Mouse (Mus musculus): ENCODE measurements around the gene Tmem106c.

Gene Tmem106c

DNA sequence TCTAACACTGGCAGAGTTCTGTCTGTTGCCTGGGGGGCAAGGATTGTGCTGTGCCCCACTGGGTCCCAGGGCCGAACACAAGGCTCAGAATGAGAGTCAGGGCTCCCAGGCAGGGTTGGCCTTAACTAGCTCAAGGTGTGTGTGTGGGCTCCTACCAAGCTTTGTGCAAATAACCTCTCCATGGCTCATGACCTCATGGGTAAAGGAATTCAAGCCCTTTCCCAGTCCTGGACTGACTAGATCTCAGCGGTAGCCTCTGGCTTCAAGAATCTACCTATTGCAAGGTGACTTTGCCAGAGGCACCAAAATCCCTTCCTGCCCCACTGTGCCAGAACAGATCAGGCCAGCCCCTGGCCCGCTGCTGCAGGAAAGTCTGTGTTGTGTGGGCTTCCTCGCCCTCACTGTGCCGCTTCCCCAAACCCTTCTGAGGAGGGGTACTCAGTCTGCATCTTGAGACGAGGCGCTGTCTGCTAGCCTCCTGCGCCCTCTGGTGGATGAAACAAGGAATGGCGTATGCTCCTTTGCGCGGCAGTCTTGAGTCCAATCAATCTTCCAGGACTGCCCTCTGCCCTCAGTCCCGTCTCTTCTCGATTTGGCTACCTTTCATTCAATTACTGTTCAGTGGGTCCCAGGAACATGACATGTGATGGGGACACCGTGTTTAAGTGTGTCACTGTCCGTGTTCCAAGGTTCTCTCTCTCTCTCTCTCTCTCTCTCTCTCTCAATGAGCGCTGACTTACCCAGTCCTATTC is 11.7 kb upstream of the Tmem106c start:
- peak; percentile 72 for DNase-seq (ENCODE audit: low read depth, low spot score)

DNA sequence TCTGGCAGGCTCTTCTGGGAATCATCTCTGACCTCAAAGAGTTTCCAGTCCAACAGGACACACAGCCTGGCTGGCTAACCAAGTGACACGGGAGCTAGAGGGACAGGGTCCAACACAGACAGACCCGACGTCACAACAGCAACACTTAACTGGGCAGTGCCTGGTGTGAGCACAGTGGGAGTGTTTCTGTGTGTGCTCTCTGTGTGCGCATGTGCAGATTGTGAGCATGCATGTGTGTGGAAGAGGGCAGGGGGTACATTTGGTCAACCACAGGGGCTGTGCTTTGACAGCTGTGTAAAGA is 11.2 kb upstream of the Tmem106c start:
- no peak for DNase-seq (ENCODE audit: low read depth, low spot score)

DNA sequence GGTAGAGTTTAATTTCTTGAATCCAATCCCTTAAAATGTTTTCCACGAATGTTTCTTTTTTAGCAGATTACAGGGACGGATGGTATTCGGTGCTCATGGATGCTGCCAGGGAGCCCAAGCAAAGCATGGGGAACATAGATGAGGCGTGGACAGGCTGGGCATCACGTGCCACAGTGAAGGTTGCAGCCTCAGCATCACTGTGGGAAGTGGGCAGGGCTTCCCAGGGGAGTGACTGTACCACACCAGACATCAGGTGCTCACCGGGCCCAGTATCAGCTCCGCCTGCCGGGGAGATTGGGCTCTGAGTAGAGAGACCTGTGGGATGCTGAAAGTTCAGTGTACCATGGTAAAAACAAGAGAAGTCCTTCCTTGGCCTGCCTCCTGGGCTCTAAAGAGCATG is 9.3 kb upstream of the Tmem106c start:
- DNase-seq (ENCODE audit: low read depth, low spot score) = no peak

DNA sequence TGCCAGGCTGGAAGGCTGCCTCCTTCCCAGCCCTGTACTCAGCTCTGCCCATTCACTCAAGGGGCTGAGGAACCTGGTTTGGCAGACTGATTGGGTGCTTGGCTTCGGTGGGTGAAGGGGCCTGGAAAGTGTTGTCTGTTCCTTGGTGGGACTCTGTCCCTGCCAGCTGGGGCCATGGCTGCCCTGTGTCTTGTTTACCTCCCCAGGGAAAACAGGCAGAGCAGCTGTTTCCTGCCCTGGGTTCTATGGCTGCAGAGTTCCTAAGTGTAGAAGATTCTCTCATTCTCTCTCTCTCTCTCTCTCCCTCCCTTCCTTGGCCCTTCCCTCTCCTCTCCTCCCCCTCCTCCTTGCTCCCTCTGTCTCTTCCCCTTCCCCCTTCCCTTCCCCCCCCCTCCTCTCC is 8.7 kb upstream of the Tmem106c start:
- DNase-seq (ENCODE audit: low read depth, low spot score) = no peak

DNA sequence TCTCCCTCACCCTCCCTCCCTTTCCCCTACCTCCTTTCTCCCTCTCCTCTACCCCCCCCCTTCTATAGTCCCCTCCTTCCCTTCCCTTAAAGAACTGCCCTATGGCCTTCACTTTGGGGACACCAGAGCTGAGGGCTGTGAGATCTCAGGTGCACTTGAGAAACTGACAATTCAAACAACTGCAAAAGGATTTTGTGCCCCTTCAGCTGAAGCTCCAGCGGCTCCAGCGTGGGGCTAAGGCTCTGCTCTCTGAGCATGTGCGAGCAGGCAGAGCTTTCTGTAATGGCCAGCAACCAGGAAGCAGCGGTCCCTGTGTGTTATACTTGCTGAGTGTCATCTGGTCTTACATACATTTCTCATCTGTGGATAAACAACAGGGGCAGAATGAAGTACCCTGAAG is 8.3 kb upstream of the Tmem106c start:
- no peak for DNase-seq (ENCODE audit: low read depth, low spot score)

DNA sequence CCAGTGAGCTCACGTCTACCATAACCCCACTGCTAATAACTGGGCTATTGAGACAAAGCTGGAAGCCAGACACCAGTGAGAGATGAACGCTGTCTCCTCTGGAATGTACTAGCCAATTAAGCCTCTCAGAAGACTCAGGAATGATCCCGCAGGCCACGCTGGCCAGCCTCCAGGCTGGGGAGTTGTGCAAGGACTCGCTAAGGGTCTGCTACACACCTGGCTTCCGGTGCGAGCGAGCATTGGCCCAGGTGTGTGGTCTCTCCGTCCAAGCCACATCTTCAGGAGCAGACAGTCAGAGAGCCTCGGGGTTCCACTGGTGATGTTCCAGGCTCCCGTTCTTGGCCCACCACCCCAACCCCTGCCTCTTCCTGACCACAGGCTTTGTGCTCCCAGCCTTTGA is 7.6 kb upstream of the Tmem106c start:
- DNase-seq (ENCODE audit: low read depth, low spot score) = no peak

DNA sequence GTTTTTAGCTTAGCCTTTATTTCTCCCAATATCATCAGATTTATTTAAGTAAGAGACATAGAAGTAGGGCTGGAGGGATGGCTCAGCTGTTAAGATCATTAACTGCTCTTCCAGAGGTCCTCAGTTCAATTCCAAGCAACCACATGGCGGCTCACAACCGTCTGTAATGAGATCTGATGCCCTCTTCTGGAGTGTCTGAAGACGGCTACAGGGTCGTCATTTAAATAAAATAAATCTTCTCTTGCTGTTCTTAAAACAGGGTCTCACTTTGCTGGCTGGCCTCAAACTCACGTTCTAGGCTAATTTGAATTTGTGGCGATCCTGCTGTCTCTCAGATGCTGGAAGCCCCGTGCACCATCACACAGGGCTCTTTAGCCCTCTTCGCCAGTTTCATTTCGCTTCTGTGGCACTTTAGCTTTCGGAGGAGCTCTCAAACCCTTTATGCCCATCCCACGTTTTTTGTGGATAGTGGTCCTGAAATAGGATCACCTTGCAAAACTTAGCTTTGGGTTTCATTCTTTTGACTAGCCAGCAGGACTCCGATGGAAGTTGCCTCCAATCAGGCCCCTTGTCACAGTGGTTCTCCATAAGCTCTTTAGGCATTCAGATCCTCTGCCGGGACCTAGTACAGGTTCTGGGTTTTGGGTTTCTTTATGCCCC is 541 bp upstream of the Tmem106c start:
- no peak for DNase-seq (ENCODE audit: low read depth, low spot score)

DNA sequence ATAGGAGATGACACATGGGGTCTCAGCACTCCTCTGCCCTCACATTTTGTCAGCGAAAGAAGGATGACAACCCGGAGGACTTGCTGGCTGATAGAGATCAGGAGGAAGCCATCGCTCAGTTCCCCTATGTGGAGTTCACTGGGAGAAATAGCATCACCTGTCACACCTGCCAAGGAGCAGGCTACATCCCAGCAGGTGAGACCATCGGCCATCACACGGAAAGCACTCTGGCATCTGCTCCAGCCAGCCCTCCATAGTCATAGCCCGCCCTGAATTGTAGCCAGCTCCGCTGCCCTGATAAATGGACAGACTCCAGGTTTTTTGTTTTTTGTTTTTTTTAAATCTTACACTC is 812 bp downstream of the Tmem106c start:
- no peak for DNase-seq (ENCODE audit: low read depth, low spot score)

DNA sequence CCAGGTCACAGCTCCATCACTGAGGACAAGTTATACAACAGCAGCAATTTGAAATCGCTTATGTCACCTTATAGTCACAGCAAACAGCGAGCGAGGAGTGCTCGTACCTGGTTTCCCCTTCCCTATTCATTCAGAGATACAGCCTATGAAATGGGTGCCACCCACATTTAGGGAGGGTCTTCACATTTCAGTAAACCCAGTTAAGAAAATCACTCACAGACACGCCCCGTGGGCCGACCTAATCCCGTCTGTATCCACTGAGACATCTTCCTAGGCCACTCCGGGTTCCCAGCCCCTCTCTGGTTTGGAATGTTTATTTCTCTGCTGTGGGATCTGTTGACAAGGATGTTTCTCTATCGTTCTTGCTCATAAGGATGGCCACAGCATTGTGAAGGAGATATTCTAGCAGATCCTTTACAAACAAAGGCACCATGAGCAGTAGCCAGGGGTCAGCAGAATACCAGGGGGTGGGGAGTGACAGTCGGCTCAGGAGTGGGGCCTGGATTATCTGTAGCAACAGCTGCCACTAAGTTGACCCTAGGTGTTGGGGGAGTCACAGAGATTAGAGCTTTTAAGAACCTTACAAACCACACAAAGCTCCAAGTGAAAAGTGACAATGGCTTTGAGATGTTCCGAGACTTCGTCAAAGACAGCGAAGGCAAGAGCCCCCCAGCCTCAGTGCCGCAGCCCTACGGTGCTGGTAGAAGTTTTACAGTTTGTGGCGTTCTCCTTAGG is 1.5 kb downstream of the Tmem106c start:
- DNase-seq (ENCODE audit: low read depth, low spot score) = no peak

DNA sequence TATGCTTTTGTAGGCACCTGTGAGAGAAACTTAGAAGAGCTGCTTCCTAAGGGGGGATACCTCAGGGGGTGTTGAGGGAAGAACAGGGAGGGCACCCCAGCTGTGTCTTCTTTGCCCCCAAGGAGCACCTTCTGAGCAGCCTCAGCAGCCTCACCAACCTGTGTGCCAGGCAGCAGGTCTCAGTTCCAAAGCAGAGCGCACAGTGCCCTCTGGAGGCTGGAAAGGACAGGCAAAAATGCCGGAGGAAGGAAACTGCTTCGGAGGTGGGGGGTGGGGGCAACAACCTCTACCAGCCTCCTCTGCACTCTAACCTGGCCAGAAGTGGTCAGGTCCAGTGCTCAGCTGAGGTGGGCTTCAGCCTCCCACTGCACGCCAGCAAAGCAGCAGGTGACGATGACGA is 6.3 kb downstream of the Tmem106c start:
- no peak for DNase-seq (ENCODE audit: low read depth, low spot score)

DNA sequence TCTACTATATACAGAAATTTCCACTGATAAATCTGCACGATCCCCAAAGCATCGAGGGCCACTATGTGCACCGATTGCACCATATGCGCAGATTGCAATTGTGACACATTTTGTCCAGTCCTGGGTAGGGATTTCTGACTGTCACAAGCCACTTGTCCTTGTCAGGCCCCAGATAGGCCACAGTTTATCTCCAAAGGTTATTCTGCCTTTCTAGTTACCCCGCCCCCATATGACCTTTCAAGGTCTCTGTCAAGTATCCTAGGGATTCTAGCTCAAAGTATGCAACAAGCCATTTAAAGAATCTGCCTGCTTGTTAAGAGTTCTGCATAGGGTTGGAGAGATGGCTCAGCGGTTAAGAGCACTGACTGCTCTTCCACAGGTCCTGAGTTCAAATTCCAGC is 8.6 kb downstream of the Tmem106c start:
- DNase-seq (ENCODE audit: low read depth, low spot score) = no peak

DNA sequence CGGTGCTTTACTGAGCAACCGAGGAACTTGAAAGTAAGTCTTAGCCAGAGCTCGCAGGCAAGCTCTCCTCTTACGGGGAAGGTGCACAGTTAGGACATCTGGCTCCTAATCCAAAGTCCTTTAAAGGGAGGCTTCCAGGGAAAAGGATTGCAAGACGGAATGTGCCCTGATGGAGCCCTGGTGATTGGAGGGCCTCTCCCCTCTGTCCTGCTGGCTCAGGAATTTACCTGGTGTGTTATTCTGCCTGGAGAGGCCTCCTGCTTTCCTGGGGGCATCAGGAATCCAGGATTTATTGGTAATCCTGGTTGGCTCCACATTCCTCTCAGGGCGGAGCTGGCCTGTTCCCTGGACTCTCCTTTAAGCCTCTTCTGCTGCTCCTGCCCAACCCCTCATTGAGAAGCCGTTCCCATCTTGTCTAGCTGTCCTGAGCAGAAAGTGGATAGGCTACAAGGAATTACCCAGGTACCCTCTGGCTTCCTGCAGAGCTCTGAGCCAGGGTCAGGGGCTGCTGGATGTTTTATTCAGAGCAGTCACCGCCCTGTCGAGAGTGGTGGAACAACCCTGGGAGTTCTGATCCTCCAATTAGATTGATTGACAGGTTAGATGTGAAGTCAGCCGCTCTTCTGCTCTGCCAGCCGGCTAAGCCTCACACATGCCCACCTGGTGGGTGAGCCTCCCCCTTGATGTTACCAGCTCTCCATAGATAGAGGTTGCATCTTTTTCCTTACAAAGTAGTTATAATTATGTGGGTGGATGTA is 9.4 kb downstream of the Tmem106c start:
- DNase-seq (ENCODE audit: low read depth, low spot score) = no peak

DNA sequence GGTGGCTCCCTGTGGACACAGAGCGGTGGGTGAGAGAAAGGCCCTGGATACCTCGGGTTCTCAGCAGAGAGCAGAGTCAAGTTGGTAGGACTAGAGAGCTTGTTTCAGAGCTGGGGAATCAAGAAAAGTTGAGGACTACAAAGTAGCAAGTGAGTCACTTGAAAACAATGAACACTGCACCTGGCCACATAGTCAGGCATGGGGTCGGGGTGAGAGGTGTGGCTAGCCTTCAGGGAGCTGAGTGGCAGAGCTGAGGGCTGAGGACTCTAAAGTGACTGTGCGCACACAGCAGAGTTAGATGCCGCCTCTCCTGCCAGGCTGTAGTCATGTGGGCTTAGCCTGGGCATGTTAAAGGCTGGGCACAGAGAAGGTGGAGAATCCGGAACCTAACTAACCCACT is 17.6 kb downstream of the Tmem106c start:
- DNase-seq (ENCODE audit: low read depth, low spot score) = no peak

DNA sequence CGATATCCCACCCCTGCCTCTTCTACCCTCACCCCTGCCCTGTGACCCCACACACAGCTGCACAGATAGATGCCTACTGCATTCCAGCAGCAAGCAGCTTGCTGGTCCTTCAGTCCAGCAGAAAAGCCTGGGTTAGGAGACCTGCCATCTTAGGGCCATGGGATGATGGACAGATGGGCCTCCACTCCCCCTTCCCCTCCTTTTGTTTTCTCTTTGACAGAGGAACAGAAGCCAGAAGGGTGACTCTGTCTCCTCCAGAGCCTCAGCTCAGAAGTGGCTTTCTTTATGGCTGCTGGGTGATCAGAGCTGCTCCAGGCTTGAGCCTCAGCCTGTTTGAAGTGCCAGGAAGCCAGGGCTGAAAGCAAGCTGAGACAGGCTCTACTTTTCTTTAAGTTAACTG is 25.5 kb downstream of the Tmem106c start:
- DNase-seq (ENCODE audit: low read depth, low spot score) = no peak

DNA sequence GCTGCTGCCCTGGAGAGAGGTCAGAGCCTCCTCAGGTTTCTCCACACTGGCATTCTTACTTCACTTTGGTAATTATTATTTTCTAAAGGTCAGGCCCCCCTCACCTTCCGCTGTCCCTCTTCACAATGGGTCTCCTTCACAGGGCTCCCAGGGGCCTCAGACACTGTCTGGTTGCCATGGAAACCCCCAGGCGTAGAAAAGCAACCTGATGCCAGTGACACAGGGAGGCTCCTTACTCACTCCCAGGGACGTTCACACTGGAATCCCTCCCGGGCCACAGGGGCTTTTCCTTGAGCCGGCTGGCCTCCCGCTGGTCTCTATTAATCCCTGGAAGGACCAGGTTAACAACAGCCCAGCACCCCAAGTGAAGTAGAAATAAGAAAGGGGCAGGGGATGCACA is 26.1 kb downstream of the Tmem106c start:
- peak; percentile 78 for DNase-seq (ENCODE audit: low read depth, low spot score)

DNA sequence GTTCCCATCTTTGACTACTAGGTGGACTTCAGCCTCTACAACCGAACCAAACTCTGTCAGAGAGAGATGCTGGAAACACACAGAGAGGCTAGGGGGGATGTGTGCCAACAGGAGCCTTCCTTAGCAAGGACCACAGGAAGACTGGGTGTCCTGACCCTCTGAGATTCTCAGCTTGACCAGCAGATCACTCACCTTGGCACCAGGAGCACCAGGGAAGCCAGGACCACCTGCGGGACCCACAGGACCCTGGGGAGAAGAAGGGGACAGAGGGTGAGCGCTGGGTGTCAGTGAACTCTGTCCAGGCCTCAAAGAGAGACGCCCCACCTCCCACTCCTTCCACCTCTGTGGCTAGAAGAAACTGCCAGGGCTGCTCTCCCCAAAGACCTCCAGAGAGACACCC is 26.7 kb downstream of the Tmem106c start:
- no peak for DNase-seq (ENCODE audit: low read depth, low spot score)

DNA sequence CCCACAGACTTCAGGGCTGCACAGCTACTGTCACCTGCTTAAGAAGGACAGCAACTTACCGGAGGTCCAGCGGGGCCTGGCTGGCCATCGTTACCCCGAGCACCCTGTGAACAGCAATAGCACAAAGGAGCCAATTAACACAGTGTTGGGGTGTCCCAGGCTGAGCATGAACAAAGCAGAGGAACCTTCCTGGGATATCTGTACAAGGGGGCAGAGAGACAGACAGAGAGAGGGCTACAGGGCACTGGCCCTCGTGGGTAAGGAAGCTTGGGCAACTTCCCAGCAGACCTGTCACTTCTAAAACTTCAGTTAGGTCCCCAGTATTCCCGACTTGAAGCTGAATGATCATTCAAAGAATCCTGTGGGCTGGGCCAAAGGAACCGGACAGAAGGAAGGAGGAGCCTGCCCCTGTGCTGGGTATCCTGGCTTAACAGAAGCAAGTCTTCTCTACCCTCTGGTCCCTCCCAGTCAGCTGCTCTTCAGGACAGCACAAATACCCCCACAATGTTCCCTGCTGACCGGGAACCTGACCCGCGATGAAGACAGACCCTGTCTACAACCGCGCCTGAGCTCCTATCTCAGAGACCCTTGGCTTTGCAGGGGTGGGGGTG is 27.4 kb downstream of the Tmem106c start:
- no peak for DNase-seq (ENCODE audit: low read depth, low spot score)

DNA sequence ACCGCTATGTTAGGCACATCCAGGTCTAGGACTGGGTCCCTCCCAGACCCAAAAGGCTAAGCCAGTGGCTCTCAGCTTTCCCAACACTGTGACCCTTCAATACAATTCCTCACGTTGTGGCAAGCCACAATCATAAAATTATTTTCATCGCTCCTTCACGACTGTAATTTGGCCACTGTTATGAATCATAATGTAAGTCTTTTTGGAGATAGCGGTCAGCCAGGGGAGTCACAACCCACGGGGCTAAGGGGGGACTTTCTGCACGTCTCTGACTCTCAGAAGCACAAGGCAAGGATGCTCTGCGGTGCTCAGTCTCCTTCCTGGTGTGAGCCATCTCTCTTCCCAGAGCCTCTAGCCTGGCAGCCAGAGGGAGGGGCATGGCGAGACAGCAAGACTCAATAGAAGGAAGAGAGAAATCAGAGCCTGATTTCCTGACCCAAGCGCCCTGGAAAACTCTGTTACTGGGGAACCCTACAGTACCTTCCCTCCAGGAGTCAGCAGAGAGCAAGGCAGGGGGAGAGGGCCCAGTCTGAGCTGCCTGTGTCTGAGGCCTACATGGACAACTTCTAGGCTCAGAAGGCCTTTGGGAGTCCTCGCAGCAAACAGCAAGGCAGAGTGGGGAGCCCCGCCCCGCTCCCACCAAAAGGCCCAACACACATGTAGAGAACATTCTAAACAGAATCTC is 28.2 kb downstream of the Tmem106c start:
- DNase-seq (ENCODE audit: low read depth, low spot score) = no peak

DNA sequence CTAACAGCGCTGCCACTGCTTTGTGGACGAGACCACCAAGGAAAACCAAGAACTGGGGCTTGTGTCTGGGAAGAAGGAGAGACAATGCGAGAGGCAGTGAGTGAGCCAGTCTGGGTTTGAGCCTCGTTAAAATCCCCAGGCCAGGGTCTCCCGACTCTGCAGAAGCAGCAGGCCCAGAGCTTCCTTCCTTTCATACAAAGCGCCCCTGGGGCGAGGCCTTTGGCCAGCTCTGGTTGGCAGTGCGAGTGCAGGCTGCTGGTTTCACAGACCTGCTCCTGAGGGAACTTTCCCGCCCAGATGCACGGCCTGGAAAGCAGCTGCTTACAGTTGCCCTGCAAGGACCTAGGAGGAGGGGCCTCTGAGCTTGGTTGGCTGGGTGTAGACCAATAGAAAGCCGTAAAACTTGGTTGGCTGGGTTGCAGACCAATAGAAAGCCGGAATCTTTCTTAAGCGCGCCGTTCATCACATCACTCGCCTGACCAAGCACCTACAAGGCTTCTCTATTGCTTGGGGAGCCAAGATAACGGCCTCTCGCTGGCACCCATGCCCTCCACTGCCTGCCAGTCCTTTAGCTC is 28.8 kb downstream of the Tmem106c start:
- DNase-seq (ENCODE audit: low read depth, low spot score) = peak; percentile 80

DNA sequence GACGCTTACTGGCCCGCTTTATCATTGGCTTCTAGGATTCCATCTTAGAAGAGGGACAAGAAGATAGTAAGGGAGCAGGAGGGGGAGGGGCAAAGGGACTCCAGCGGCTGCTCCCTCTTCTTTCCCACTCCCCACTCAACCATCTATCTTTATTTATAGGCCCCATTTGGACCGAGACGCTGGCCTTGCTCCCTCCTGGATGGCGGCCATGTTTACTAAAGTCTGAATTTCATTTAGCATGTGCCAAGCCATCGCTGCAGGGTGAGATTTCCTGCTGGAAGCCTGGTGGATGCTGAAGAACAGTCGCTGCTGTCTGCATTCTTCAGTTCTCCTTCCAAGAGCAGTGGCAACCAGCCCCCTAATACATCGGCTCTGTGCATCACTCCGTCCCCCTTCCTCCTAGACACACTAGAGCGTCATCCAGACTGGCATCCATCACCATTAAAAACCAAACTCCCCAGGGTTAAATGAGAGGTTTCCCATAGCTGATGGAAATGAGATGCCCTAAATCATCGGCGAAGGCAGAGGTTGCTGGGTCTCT is 32.8 kb downstream of the Tmem106c start:
- no peak for DNase-seq (ENCODE audit: low read depth, low spot score)

DNA sequence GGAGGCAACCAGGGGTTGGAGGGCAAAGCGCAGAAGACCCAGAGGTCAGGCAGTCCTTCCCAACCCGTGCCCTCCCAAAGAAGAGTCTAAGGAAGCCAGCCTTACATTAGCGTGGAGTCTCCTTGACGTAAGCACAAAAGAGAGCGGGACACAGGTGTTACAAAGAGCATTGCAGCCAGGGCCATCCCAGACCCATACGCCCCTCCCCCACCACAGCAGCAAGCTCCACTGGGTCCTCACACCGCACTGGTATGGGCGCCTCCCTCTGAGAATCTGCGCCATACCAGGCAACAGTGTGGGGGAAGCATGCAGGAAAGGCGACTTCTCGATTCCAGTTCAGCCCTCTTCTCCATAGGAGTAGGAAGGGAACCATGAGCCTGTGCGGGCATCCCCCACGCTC is 35.5 kb downstream of the Tmem106c start:
- no peak for DNase-seq (ENCODE audit: low read depth, low spot score)

All from embryo, embryonic 11.5 days (tissue).